Mouse (Mus musculus): ENCODE measurements around the gene Ercc6.

Ercc6 gene

DNA sequence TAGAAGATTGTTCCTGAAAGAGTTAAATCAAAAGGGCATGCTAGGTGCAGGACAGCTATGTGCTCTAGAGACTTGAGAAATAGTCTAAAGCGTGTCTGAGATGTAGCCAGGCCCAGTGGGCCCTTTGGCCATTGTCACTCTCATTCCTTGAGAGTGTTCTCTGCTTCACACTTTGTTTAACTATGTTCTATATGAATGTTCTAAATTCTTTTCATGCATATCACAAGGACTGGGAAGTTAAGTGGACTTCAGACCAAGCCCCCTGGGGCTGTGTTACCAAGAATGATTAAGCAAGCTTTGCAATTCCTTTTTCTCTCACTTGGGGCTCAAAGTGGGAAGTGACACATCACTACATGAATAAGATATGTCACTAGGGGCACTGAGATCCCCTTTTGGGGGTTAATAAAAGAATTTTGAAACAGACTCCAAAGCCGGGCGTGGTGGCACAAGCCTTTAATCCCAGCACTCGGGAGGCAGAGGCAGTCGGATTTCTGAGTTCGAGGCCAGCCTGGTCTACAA, 3.8 kb upstream of the Ercc6 start:
- POLR2A ChIA-PET = no interaction called here
- CTCF ChIA-PET = no interaction called here

DNA sequence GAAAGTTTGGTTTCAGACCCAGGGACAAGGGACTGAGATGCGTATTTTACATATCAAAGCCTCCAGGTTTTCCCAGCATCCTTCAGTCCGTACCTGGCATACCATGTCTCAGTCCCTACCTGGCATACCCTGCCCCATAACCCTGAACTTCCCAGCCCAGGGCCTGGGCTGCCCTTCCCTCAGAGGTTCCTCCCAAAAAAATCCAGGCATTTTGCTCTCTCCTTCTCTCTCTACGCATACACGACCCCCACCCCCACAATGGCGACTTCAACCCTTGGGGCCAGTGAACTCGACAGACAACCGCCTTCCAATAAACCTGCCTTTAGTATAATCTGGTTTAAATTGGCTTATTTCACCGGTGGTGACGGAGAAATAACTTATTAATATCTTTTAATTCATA, 409 bp upstream of the Ercc6 start:
- ChIA-PET POLR2A (no interaction called here), CTCF (interaction anchor here in 1 of 4 experiments (0.7 kb wide), 1 partner anchor 695 kb away, joined by 6 read pairs; no protein-coding TSS in a partner anchor)

DNA sequence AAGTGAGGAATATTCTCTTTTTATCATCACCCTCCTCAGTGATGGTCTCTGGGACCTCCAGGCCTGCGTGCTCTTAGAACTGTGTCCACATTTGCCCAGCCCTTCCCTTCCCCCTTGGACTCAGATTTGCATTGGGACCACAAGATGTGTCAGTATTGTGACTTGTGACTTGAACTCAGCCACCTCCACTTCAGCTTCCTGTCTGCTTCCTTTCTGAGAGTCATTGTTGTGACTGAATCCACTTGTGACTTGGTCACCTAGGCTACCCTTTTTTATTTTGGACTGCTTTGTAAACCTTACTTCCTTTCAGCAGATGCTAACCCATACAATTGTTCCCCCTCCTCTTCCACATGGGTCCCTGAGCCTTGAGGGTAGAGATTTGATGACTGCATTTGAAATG, 2.8 kb downstream of the Ercc6 start:
- ChIA-PET POLR2A (interaction anchor here in 2 of 4 experiments (0.5 to 0.7 kb wide), 2 partner anchors 11 to 438 kb away, joined by 3 to 4 read pairs; no protein-coding TSS in a partner anchor), CTCF (interaction anchor here in 1 of 4 experiments (1.0 kb wide), 1 partner anchor 15 kb away, joined by 3 read pairs; no protein-coding TSS in a partner anchor)

DNA sequence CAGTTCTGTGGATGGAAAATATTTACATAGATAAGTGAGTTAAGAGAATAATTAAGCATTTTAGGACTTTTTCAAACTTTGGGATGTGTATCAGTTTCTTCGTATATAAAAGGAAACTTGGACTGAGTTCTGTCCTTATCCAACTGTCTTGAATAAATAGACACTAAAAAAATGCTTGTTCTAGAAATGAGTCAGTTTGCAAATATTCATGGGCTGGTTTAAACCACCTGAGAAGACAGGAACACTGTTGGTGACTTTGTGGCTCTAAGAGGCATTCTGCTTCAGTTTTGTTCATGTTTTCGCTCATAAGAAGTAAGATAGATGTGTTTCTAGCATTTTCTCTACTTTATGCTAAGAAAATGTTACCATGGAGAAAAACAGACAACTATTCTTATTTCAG, 5.2 kb downstream of the Ercc6 start:
- CTCF ChIA-PET = no interaction called here
- POLR2A ChIA-PET = interaction anchor here in 1 of 4 experiments (0.7 kb wide), 1 partner anchor 12 kb away, joined by 5 read pairs; no protein-coding TSS in a partner anchor

DNA sequence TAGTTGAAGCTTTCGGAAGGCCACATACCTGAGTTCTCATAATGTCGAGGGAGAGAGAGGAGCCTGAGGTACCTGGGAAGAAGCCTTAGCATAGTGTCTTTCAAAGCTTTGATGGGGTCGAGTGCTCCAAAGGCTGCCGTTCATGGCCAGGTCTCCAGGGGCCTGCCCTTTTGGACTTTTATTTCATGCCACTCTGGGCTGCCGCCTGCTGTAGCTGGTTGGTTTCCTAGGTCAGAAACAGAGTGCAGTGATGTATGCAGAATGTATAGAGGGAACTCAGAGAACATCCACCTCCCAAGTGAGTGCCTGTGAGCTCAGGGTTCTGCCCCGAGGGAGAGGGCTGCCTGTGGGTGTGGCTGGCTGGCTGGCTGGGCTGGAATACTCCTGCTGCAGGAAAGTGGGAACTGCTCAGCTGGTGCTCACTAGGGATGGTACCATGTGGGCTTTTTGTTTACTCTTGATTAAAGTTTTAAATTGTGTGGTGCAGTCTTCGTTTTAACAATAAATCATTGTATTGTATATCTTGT, 7.1 kb downstream of the Ercc6 start:
- ChIA-PET CTCF (interaction anchor here (0.5 to 1.7 kb wide), 7 partner anchors 9 to 356 kb away, joined by 3 to 8 read pairs (median 6); no protein-coding TSS in a partner anchor), POLR2A (no interaction called here)

DNA sequence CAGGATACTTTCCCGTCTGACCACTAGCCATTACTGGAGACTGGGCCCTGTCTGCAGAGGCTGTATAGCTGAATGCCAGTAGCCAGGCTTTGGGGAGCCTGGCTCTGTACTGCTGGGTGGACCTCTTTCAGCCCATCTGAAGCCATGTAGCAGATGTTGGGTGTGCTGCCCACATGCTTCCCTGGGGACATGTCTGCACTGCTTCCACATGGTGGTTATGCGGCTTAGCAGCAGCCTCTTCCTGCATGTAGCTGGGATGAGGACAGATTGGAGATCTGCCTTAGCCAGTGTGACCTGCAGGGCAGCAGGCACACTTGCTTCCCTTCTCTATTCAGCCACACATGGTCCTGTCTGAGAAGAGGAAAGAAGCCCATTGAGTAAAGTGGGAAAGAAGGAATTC, 9.0 kb downstream of the Ercc6 start:
- CTCF ChIA-PET = no interaction called here
- POLR2A ChIA-PET = interaction anchor here in 2 of 4 experiments (1.1 to 1.7 kb wide), 2 partner anchors 8 to 9 kb away, joined by 3 to 5 read pairs; no protein-coding TSS in a partner anchor

DNA sequence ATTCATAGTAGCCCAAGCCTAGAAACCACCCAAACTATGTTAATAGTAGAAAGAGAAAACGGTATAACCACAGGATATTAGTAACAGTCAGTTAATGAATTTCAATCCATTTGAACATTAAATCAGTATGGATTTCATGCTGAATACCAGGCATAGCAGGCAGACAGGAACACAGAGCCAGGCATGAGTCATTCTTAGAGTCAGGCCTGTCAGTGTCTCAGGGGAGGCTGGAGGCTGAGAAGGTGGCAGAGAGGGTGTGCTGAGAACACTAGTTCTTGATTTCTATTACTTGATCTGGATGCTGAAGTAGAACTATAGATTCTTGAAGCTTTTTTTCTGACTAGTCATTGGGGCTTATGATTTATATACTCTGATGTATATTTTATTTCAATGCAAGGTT, 10.8 kb downstream of the Ercc6 start:
- ChIA-PET CTCF (interaction anchor here in 1 of 4 experiments (0.6 kb wide), 1 partner anchor 1060 kb away, joined by 3 read pairs; no protein-coding TSS in a partner anchor), POLR2A (no interaction called here)

DNA sequence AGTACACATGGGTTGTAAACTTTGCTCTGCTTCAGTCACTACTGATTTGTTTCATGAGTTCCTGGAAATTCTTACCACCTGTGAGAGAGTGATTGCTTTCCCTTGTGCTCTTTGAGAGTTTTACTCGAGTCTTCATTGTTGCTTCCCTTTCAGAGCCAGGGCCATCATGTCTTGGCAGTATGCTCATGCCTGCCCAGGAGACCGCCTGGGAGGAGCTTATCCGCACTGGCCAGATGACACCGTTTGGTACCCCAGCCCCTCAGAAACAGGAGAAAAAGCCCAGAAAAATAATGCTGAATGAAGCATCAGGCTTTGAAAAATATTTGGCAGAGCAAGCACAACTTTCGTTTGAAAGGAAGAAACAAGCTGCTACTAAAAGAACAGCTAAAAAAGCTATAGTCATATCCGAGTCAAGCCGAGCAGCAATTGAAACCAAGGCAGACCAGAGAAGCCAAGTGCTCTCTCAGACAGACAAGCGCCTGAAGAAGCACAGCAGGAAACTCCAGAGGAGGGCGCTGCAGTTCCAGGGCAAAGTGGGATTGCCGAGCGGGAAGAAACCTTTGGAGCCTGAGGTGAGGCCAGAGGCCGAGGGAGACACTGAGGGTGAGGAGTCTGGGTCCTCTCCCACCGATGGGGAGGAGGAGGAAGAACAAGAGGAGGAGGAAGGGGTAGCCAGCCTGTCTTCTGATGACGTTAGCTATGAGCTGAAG, 12.8 kb downstream of the Ercc6 start:
- ChIA-PET CTCF (interaction anchor here in 2 of 4 experiments (0.6 to 2.2 kb wide), 9 partner anchors 10 to 789 kb away, joined by 3 to 9 read pairs (median 4); no protein-coding TSS in a partner anchor), POLR2A (interaction anchor here in 2 of 4 experiments (0.6 to 1.1 kb wide), 5 partner anchors 12 to 701 kb away, joined by 3 to 5 read pairs (median 4); no protein-coding TSS in a partner anchor)

DNA sequence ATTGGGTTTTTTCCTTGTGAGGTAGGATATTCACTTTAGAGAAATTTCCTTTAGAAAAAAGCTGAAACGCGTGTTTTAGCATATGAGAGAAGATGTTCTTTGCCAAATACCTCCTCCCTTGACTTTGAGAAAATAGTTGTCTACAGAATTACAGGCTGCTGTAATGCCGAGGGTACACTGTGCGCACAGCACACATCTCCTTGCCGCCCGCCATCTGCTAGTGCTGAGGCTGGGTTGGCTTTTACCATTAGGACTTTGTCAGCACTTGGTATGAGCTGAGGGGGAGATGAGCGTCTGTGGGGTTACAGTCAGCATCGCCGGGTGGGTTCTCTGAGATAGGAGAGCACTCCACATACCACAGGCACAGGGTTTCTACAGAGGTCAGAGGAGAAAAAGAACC, 13.9 kb downstream of the Ercc6 start:
- ChIA-PET POLR2A (interaction anchor here in 2 of 4 experiments (0.8 to 1.1 kb wide), 3 partner anchors 11 to 298 kb away, joined by 3 read pairs; no protein-coding TSS in a partner anchor), CTCF (interaction anchor here in 1 of 4 experiments (0.7 to 2.2 kb wide), 8 partner anchors 9 to 687 kb away, joined by 3 to 8 read pairs (median 4); partner anchors contain the start of gene Arhgap22)

DNA sequence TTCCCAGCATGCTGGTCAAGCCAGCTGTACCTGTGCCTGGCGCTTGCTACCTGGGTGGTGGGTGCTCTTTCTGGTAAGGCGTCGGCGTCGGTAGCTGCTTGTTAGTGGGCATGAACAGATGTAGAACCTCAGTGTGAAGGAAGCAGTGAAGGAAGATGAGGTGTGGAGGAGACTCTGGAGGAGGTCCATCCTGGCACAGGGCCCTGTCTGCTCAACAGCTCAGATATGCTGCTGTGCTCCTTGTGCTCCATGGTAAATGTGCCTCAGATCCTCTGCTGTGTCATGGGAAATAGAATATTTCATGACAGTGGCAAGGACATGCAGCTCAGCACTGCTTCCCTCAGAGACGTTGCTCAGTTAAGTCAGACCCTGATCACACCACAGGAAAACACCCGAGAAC, 15.7 kb downstream of the Ercc6 start:
- ChIA-PET CTCF (interaction anchor here in 1 of 4 experiments (0.6 to 2.6 kb wide), 2 partner anchors 431 to 709 kb away, joined by 3 to 12 read pairs; no protein-coding TSS in a partner anchor), POLR2A (no interaction called here)

DNA sequence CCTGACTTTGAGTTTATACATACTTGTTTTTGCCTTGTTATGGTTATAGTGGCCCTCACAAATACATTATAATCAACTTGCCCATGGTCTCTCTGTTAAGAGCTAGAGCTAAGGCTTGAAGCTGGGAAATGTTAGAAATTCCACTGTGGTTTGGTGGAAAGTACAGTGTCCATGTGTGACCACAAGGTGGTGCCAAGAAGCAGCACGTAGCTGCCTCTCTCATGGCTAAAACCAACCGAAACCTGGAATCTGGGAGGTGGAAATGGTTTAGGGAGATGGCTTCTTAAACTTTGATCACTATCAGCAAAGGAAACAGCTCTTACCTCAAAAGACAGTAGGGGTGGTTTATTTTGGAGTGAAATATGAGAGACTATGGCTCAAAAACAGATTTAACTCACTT, 17.6 kb downstream of the Ercc6 start:
- POLR2A ChIA-PET = interaction anchor here in 1 of 4 experiments (1.1 to 1.5 kb wide), 3 partner anchors 9 to 59 kb away, joined by 3 to 5 read pairs (median 3); no protein-coding TSS in a partner anchor
- CTCF ChIA-PET = interaction anchor here (0.6 to 2.6 kb wide), 49 partner anchors 8 to 872 kb away, joined by 3 to 12 read pairs (median 3); partner anchors contain the start of gene Arhgap22 (in 1 of the 4)

DNA sequence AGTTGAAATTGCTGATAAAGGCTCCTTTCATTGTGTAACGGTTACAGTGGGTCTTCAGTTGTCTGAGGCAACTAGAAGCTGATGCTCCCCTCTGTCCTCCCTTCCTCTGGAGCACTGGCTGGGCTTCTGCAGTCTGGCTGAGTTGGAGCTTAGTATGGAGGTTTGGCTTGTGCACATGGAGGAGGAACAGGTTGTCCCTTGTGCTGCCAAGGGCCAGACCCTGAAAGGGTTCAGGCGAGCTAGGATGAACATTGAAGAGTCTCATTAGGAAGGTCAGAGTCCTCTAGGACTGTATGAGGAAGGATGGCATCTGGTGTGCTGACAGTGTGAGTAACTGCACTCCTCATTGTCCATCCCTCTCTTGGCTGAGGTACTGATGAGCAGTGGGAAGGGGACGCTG, 18.1 kb downstream of the Ercc6 start:
- POLR2A ChIA-PET = interaction anchor here in 1 of 4 experiments (1.3 to 1.5 kb wide), 2 partner anchors 12 to 59 kb away, joined by 3 to 5 read pairs; no protein-coding TSS in a partner anchor

DNA sequence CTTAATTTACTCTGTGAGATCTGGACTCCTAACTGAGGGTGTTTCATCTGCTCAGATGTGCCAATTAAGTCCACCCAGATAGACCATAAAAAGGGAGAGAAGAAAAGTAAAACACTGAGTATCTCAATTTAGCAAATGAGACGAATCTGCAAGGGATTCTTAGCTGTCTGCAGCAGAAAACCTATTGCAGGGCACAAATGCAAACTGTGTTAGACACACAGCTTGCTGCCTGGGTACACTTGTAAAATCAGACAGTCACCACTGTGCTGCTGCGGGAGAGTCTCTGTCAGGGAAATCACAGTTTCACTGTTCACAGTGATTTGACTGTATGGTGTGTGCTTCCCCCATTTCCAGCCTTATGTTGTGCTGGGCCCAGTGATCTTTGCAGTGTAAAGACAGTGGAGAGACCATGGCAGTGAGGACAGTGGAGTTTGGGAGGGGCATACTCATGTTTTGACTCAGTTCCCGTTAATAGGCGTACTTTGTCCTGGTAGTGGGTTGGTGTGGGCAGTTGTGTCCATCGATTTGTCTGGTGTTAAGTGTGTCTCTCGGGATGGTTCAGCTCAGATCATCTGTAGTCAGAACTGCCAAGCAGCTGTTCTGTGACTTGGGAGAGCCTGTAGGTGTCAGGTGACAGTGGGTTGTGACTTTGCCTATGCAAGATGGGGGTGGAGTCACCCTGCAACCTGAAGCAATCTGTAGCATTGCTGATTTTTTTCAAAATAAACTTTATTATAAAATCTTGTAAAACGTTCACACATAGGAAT, 19.2 kb downstream of the Ercc6 start:
- ChIA-PET CTCF (interaction anchor here (0.5 to 1.5 kb wide), 9 partner anchors 9 to 501 kb away, joined by 3 to 4 read pairs (median 3); no protein-coding TSS in a partner anchor), POLR2A (interaction anchor here in 1 of 4 experiments (1.0 to 1.1 kb wide), 2 partner anchors 65 to 181 kb away, joined by 3 read pairs; no protein-coding TSS in a partner anchor)

More for the DNA sequence above, 18.1 kb downstream of the Ercc6 start:
- CTCF ChIA-PET = interaction anchor here (0.6 to 2.6 kb wide), 34 partner anchors 8 to 716 kb away, joined by 3 to 12 read pairs (median 4); partner anchors contain the start of gene Arhgap22 (in 1 of the 4)

DNA sequence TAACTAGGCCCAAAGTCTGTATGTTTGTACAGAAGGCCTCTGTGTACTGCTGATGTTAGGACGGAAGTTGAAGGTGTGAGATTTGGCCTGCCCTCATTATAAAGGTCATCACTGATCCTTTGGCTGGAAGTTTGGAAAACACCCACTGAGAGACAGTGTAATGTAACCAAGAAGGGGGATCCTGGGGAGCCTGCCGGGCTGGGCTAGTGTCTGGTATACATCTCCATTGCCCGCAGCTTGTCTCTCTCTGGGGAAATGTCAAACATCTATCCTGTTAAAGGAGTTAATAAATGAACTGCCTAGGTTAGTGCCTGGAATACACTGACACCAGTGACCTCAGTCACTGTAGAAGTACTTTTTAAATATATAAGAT, 19.8 kb downstream of the Ercc6 start:
- CTCF ChIA-PET = interaction anchor here (0.5 to 1.5 kb wide), 5 partner anchors 11 to 459 kb away, joined by 3 to 4 read pairs (median 3); no protein-coding TSS in a partner anchor
- POLR2A ChIA-PET = interaction anchor here in 1 of 4 experiments (1.1 kb wide), 1 partner anchor 65 kb away, joined by 3 read pairs; no protein-coding TSS in a partner anchor

DNA sequence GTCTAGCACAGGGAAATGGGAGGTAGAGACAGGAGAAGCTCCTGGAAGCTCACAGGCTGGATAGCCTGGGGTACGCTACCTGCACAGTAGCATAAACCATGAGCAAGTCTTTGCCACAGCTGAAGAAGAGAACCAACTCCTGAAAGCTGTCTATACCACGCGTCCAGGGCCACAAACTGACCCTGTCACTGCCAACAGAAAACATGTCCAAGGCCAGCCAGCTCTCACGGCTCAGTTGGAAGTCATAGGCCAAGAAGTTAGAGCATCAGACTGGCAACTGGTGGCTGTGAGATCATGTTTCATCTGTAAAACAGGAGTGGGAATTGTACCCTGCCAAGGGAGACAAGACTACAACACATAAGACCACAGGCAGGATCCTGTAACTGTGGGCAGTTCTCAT, 20.3 kb downstream of the Ercc6 start:
- POLR2A ChIA-PET = interaction anchor here in 1 of 4 experiments (1.1 kb wide), 1 partner anchor 64 kb away, joined by 3 read pairs; no protein-coding TSS in a partner anchor
- CTCF ChIA-PET = interaction anchor here in 3 of 4 experiments (0.8 to 1.5 kb wide), 4 partner anchors 10 to 68 kb away, joined by 3 to 4 read pairs (median 3); no protein-coding TSS in a partner anchor

DNA sequence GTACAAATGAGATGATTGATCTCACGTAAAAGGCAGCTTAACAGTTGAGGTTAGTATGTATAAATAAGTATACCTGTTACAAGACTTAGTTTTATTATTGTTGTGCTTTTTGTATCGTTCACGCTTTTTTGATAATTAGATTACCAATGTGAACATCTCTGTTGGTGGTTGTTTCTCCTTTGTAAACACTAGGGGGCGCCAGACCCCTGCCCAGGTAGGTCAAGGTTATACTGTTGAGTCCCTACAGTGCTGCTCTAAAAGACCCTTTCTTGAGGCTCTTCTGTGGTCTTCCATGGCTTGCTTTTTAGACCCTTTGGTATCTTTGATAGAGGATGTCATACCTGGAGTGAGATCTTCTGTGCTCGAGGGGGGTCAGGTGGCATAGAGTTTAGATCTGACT, 20.8 kb downstream of the Ercc6 start:
- ChIA-PET CTCF (interaction anchor here (0.6 to 1.5 kb wide), 6 partner anchors 53 to 637 kb away, joined by 3 to 7 read pairs (median 4); no protein-coding TSS in a partner anchor), POLR2A (interaction anchor here in 1 of 4 experiments (0.7 to 1.1 kb wide), 2 partner anchors 64 to 885 kb away, joined by 3 to 5 read pairs; no protein-coding TSS in a partner anchor)

DNA sequence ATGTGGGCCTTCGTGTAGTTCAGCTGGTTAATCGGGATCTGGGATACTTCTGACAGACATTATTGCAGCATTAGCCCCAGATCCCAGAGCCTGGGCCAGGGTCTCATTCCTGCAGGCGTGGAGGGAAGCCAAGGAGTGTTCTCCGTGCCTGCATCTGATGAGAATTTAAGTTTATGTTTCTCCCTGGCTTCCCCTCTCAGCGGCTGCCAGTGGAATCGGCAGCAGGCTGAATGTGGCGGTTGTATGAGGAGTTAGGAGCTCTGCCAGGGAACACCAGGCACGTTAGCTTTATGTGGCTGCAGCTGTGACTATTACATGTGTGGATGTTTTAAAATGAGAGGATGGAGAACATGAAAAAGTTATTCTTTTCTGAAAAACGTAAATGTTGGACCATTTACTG, 23.4 kb downstream of the Ercc6 start:
- CTCF ChIA-PET = interaction anchor here in 2 of 4 experiments (0.6 to 1.7 kb wide), 2 partner anchors 10 kb away, joined by 3 to 8 read pairs; no protein-coding TSS in a partner anchor
- POLR2A ChIA-PET = no interaction called here

DNA sequence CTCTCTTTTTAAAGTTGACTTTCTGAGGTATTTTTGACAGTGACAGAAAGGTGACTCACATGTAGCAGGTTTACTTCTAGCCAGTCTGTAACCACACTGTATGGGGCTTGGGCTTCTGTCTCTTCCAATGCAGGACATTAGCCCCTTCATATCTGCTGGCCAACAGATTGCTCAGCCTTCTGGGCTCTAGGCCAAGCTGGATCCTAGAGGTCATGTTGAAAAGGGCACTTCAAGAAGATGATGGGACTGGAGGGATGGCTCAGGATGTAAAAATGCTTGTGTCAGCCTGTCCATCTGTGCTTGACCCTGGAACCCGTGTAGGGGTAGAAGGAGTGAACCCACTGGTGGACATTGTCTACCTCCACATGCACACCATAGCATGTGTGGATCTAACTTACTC, 24.8 kb downstream of the Ercc6 start:
- CTCF ChIA-PET = interaction anchor here in 2 of 4 experiments (0.6 to 1.2 kb wide), 2 partner anchors 12 to 222 kb away, joined by 3 read pairs; no protein-coding TSS in a partner anchor
- POLR2A ChIA-PET = interaction anchor here in 2 of 4 experiments (0.6 to 1.6 kb wide), 3 partner anchors 12 to 49 kb away, joined by 3 to 4 read pairs (median 3); no protein-coding TSS in a partner anchor

Measured in embryonic stem cell, embryonic (primary cell).